Mouse (Mus musculus) olfactory bulb, adult 2 months (tissue): Measurements from ENCODE around the gene Snx13.

Experiments used
- CTCF ChIP-seq: fragments of 200-500 bp; IDR thresholded peaks from 2 replicates; pipeline ENCODE4 v1.5.1; 2012; ENCODE audit warnings: low read depth, mild to moderate bottlenecking, low read length, moderate library complexity; ENCODE audit not compliant: insufficient read depth
- POLR2A ChIP-seq: fragments of 200-500 bp; IDR thresholded peaks from 2 replicates; pipeline ENCODE4 v1.6.1; 2012; ENCODE audit warnings: mild to moderate bottlenecking, low read depth, low read length, moderate library complexity; ENCODE audit not compliant: insufficient read depth

DNA sequence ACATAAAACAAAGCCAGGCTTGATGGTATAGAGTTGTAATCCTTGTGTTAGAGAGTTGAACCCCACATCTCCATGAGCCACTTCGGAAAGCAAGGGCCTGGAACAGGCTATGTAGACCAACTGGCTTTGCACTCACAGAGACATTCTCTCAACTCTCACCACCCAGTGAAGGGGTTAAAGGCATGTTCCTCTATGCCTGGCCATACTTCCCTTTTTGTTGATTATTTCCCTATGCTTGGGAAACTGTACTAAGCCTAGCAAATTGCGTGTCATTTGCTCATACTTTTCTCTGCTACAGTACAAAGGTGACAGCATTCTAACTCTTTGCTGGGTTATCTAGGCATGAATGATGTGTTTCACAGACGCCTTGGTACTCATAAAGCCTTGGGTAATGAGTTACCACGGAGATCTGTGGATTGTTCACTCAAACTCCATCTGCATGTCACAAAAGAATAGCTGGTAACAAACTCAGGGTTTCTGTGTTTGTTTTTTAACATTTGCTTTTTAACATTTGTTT is 21.0 kb upstream of the Snx13 start:
- TF ChIP-seq POLR2A, result no peak
- TF ChIP-seq CTCF, result no peak
